Mouse (Mus musculus) heart, embryonic 14.5 days (tissue): ENCODE data around the gene Uba5. TPM values are rescaled to one million over a fixed set of nuclear protein-coding genes. Genes with fewer than 3 reads are reported as not detected.

Source experiments
- ATAC-seq: fragments of 200-750 bp; cut with Nextera tagmentation; 2 replicates; pipeline ENCODE4 v1.8.0; 2017; ENCODE audit warnings: low read depth, moderate TSS enrichment; ENCODE audit not compliant: insufficient number of reproducible peaks, insufficient read depth, low FRiP score
- H3K27ac ChIP-seq, 2 experiments: fragments of 200-500 bp in 1 of 2; fragments of 300-500 bp in 1 of 2; sonication (generic) in 1 of 2; replicated peaks in 1 of 2; 2 replicates each; pipeline ENCODE4 v1.5.1; 2012 to 2014; ENCODE audit warnings: low read depth in 2 of 2, low read length in 2 of 2, control low read depth in 1 of 2, mild to moderate bottlenecking in 1 of 2, mixed read lengths in 1 of 2; ENCODE audit not compliant: control insufficient read depth in 1 of 2, insufficient read depth in 1 of 2
- H3K27me3 ChIP-seq: fragments of 300-500 bp; sonication (generic); 2 replicates; pipeline ENCODE4 v1.6.1; 2014; ENCODE audit warnings: mild to moderate bottlenecking, low read length, control low read depth; ENCODE audit not compliant: control insufficient read depth, insufficient read depth
- H3K36me3 ChIP-seq: fragments of 300-500 bp; sonication (generic); 2 replicates; pipeline ENCODE4 v1.6.1; 2014; ENCODE audit warnings: mild to moderate bottlenecking, control low read depth, low read length, mixed read lengths; ENCODE audit not compliant: control insufficient read depth, insufficient read depth
- H3K4me1 ChIP-seq, 2 experiments: fragments of 200-500 bp in 1 of 2; fragments of 300-500 bp in 1 of 2; sonication (generic) in 1 of 2; 2 replicates each; pipeline ENCODE4 v1.6.1; 2012 to 2014; ENCODE audit warnings: low read length in 2 of 2, control low read depth in 1 of 2, mixed read lengths in 1 of 2; ENCODE audit not compliant: control insufficient read depth in 2 of 2, insufficient read depth in 2 of 2
- H3K4me2 ChIP-seq: fragments of 300-500 bp; sonication (generic); 2 replicates; pipeline ENCODE4 v1.6.1; 2014; ENCODE audit warnings: mild to moderate bottlenecking, low read length
- H3K4me3 ChIP-seq, 2 experiments: fragments of 200-500 bp in 1 of 2; fragments of 300-500 bp in 1 of 2; sonication (generic) in 1 of 2; 2 replicates each; pipeline ENCODE4 v1.5.1; 2012 to 2014; ENCODE audit warnings: low read length in 2 of 2, mild to moderate bottlenecking in 2 of 2, control low read depth in 1 of 2, low read depth in 1 of 2, moderate library complexity in 1 of 2; ENCODE audit not compliant: control insufficient read depth in 1 of 2, insufficient read depth in 1 of 2
- H3K9ac ChIP-seq: fragments of 300-500 bp; sonication (generic); 2 replicates; pipeline ENCODE4 v1.6.1; 2014; ENCODE audit warnings: mild to moderate bottlenecking, low read length
- H3K9me3 ChIP-seq: fragments of 300-500 bp; sonication (generic); 2 replicates; pipeline ENCODE4 v1.6.1; 2016; ENCODE audit warnings: low read length, control low read depth; ENCODE audit not compliant: control insufficient read depth
- WGBS: fragments of 180-500 bp; shearing (Covaris S2); extraction: QIAGEN DNeasy Blood & Tissue Kit; methylation state at CpG from one replicate; pipeline ENCODE4 v1.1.7; 2014; 5-methylcytosine and 5-hydroxymethylcytosine counted together
- polyA plus RNA-seq: library from polyadenylated mRNA; unstranded; fragments of >200 nt; fragmentation: Nextera tagmentation; extraction: Ambion mirVana; gene quantifications from 2 replicates; pipeline ENCODE4 v1.2.1, GENCODE M21; 2014

The Uba5 gene
- polyA plus RNA-seq, 1 experiment from 2014 or later, result 46.2 TPM

DNA sequence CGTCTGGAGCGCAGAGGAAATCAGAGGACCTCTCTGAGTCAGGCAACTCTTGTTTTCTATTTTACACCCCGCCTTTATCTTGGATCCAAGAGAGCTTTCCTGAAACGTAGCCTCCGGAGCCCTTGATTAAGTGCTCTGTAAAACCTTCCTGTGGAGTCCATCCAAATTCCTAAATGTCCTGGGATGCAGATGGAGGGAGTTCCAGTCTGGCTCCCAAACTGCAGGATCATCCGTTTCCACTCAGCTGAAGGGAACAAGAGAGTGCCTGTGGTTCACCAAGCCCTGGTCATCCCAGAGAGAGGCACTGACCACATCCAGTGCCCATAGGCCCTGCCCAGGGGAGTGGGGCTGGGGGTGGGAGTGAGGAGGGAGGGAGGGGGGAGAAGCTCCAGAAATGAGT, 39.4 kb upstream of the Uba5 start:
- Histone ChIP-seq H3K27me3 (no peaks in the 10 kb centered on the region), H3K4me1 (peaks cover 5 to 8% of the 10 kb centered on the region in 2 experiments; a peak in 3 of 4 replicates), H3K9ac (no peak overlapping the region), H3K27ac (no peak overlapping the region), H3K36me3 (no peaks in the 10 kb centered on the region), H3K4me3 (no peak overlapping the region), H3K9me3 (no peaks in the 10 kb centered on the region), H3K4me2 (peak overlapping the region; percentile 3)
- 21% methylated on average over 6 of the region's 6 CpGs for WGBS
- no peak for ATAC-seq

DNA sequence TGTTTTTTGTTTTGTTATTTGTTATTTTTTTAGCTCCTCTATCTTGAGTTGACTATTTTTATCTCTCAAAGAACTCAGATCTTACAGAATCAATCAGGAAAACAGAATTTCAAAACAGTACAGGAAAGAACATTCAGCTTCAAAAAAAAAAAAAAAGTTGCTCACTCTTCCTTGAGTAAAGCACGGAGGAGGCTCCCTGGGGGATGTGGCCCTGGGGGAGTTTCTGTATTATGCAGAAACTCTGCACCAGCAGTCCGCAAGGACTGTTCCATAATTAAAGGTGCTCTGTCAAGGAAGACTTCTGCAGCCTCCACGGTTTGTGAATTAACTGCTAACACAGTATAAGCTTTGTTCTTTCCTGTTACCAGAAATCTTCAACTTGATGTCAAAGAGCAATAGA, 38.5 kb upstream of the Uba5 start:
- no peaks in the 10 kb centered on the region for H3K9me3 ChIP-seq
- H3K4me3 ChIP-seq, result no peak overlapping the region
- no peak overlapping the region for H3K9ac ChIP-seq
- WGBS, result 51% methylated on average over 3 of the region's 3 CpGs
- peaks cover 5 to 6% of the 10 kb centered on the region in 2 experiments; a peak in 3 of 4 replicates for H3K4me1 ChIP-seq
- H3K4me2 ChIP-seq, result 0 out of 2 replicates have a peak overlapping the region, but pooled peaks have one; percentile 3
- no peak overlapping the region for H3K27ac ChIP-seq
- H3K36me3 ChIP-seq, result peaks cover under 1% of the 10 kb centered on the region; the same call in 1 of the 2 replicates
- H3K27me3 ChIP-seq, result no peaks in the 10 kb centered on the region
- no peak for ATAC-seq

DNA sequence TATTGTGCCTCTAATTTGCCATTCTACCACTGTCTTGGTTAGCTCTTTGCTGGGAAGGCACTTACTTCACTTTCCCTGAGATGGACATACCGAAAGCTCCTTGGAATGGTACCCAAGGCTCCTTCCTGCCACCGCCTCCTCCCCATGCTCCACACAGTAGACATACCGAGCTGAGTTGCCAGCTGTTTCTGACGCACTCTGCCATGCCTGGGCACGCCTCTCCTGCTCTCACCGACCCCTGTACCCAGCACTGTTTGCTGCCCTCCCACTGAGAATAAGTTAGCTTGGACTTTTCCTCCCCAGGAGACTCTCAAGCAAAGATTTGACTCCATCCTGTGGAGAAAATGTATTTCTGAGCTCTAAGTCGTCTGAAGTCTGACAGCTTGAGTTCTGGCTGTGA, 37.9 kb upstream of the Uba5 start:
- no peak overlapping the region for H3K27ac ChIP-seq
- no peaks in the 10 kb centered on the region for H3K9me3 ChIP-seq
- ATAC-seq, result no peak
- H3K4me1 ChIP-seq, result peaks cover 5 to 6% of the 10 kb centered on the region in 2 experiments; a peak in 3 of 4 replicates
- 53% methylated on average over 7 of the region's 7 CpGs for WGBS
- no peaks in the 10 kb centered on the region for H3K27me3 ChIP-seq
- peaks cover 2% of the 10 kb centered on the region; the same call in 1 of the 2 replicates for H3K36me3 ChIP-seq
- no peak overlapping the region for H3K4me2 ChIP-seq
- H3K9ac ChIP-seq, result no peak overlapping the region
- H3K4me3 ChIP-seq, result no peak overlapping the region

DNA sequence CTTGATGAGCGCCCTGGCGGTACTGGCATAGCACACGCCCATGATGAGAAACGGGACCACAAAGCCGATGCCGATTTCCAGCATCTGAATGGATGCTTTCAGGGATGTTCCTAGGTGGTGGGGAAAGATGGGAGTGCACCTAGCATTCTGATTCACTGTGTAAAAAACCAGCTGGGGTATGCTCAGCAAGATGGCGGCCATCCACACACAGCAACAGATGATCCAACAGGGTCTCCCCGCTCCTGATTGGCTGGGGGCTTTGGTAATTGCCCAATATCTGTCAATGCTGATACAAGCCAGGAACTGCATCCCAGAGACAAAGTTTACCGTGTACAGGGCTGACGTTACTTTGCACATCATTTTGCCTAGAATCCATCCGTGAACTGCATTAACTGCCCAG, 36.1 kb upstream of the Uba5 start:
- Histone ChIP-seq H3K4me2 (no peak overlapping the region), H3K4me1 (peaks cover 5 to 6% of the 10 kb centered on the region in 2 experiments; a peak in 3 of 4 replicates), H3K27me3 (no peaks in the 10 kb centered on the region), H3K9ac (no peak overlapping the region), H3K36me3 (peaks cover 7% of the 10 kb centered on the region; the same call in 1 of the 2 replicates), H3K4me3 (no peak overlapping the region), H3K9me3 (no peaks in the 10 kb centered on the region), H3K27ac (no peak overlapping the region)
- 86% methylated on average over 11 of the region's 11 CpGs for WGBS
- no peak for ATAC-seq

DNA sequence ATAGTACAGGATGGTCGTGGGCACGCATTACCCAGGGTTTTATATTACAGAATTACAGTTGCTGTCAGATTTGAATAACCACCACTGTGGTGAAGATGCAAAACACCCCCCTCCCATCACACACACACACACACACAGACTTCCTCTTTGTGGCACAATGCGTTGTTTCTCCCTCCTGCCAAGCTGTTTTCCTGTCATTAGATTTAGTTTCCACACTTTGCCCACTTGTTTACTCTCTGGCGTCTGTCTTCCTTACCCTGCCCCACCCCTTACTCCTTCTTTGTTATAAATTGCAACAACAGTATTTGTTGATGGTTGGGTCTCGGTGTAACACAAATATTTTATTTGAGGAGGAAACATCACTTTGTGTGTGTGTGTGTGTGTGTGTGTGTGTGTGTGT, 35.3 kb upstream of the Uba5 start:
- Histone ChIP-seq H3K36me3 (peaks cover 7% of the 10 kb centered on the region; the same call in 1 of the 2 replicates), H3K27me3 (no peaks in the 10 kb centered on the region), H3K4me2 (no peak overlapping the region), H3K9me3 (no peaks in the 10 kb centered on the region), H3K27ac (no peak overlapping the region), H3K4me3 (no peak overlapping the region), H3K9ac (no peak overlapping the region), H3K4me1 (peaks cover 5 to 6% of the 10 kb centered on the region in 2 experiments; a peak in 3 of 4 replicates)
- 70% methylated on average over 5 of the region's 5 CpGs for WGBS
- ATAC-seq, result no peak

DNA sequence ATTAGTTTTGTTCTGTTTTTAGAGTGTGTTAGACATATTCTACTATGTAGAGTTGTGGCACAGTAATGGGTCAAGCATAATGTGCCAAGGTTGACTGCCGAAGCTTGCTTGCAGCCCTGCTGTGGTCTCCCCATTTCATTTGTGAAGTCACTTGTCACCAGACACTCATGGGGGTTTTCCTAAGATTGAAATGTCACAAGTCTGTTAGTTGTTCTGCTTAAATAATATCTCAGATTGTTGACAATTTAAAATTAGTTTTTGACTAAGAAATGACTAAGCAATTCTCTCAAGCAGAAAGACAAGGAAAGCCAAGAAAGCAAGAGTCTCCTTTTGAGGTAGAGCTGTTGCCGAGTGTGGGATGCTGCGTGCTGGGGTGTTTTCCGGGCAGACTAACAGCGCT, 30.0 kb upstream of the Uba5 start:
- H3K9ac ChIP-seq, result no peak overlapping the region
- H3K27ac ChIP-seq, result no peak overlapping the region
- peaks cover 12% of the 10 kb centered on the region for H3K36me3 ChIP-seq
- no peak for ATAC-seq
- no peaks in the 10 kb centered on the region for H3K9me3 ChIP-seq
- H3K27me3 ChIP-seq, result no peaks in the 10 kb centered on the region
- WGBS, result 89% methylated on average over 5 of the region's 5 CpGs
- peaks cover 0 to 7% of the 10 kb centered on the region in 2 experiments; a peak in 2 of 4 replicates for H3K4me1 ChIP-seq
- H3K4me2 ChIP-seq, result no peak overlapping the region
- H3K4me3 ChIP-seq, result no peak overlapping the region

DNA sequence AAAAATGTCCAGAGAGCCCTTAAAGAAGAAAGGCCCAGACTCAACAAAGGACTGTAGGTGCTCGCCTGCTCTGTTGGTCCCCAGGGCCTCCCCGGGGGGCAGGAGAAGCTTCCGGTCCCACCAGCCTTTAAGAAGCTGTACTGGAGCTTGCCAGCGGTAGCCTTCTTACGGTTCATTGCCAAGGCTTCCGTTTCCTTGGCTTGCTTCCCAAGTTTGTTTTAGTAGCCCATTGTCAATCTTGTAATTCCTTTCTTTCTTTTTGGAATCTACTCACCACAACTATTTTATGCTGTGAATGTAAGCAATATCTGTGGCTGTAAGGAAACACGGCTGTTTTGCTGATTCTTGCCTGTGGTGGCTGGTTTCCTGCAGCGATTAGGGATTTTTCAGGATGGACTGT, 25.6 kb upstream of the Uba5 start:
- H3K27ac ChIP-seq, result peak overlapping the region; percentile 68 to 76; a peak in 3 of 4 replicates
- H3K36me3 ChIP-seq, result peaks cover 19% of the 10 kb centered on the region
- peaks cover 0 to 7% of the 10 kb centered on the region in 2 experiments; a peak in 2 of 4 replicates for H3K4me1 ChIP-seq
- H3K4me2 ChIP-seq, result no peak overlapping the region
- ATAC-seq, result no peak
- no peak overlapping the region for H3K9ac ChIP-seq
- H3K4me3 ChIP-seq, result no peak overlapping the region
- H3K9me3 ChIP-seq, result no peaks in the 10 kb centered on the region
- WGBS, result 60% methylated on average over 8 of the region's 8 CpGs
- H3K27me3 ChIP-seq, result no peaks in the 10 kb centered on the region
